Mouse (Mus musculus) cerebellum, adult 2 months (tissue): ENCODE data around the gene Pde11a.

Experiments
- CTCF ChIP-seq: fragments of 200-500 bp; IDR thresholded peaks from 2 replicates; pipeline ENCODE4 v1.5.1; 2011; ENCODE audit warnings: low read depth, mild to moderate bottlenecking, control low read depth, low read length, moderate library complexity, borderline replicate concordance; ENCODE audit not compliant: insufficient read depth
- POLR2A ChIP-seq: fragments of 200-500 bp; IDR thresholded peaks from 2 replicates; pipeline ENCODE4 v1.6.1; 2011; ENCODE audit warnings: low read length, control low read depth, borderline replicate concordance; ENCODE audit not compliant: insufficient read depth

- TF ChIP-seq CTCF: no peak
- no peak for TF ChIP-seq POLR2A
Measured at GRCm38 (mm10) chr2:76285150-76285549, 53.4 kb downstream of the Pde11a start.
